Mouse (Mus musculus) C2C12 (cell line): Measurements from ENCODE around the gene Lrrfip2.

Experiments
- FOSL1 ChIP-seq: IDR thresholded peaks from one replicate; pipeline ENCODE4 v1.8.0; 2011; ENCODE audit warnings: mild to moderate bottlenecking, low read length; ENCODE audit not compliant: poor library complexity, insufficient read depth, severe bottlenecking
- MYOD1 ChIP-seq: IDR thresholded peaks from one replicate; pipeline ENCODE4 v1.6.1; 2011; ENCODE audit warnings: low read depth; ENCODE audit not compliant: control insufficient read depth, insufficient read length

- TF ChIP-seq FOSL1 (no peak), MYOD1 (no peak)
Observed at GRCm38 (mm10) chr9:111267998-111268397, 150.6 kb downstream of the Lrrfip2 start.
